Mouse (Mus musculus): ENCODE measurements around the gene Arhgef39.

- no peak for TF ChIP-seq CTCF (conservative IDR thresholded peaks at IDR 0.05; ENCODE audit: insufficient read depth, insufficient read length, low read depth, low read length)
- TF ChIP-seq POLR2A (IDR thresholded peaks at IDR 0.05; ENCODE audit: low read depth, low read length), result no peak
Observed at GRCm38 (mm10) chr4:43513300-43513699, 13.8 kb upstream of the Arhgef39 start.

Measured in kidney, adult 2 months (tissue).